Mouse (Mus musculus) heart, postnatal 25 days (tissue): ENCODE results near the gene Det1. TPM values are rescaled to one million over a fixed set of nuclear protein-coding genes. Genes with fewer than 3 reads are reported as not detected.

Experiments
- DNase-seq: peaks from one replicate; pipeline ENCODE4 v3.0.0; 2022; ENCODE audit warnings: low spot score
- intact Hi-C: fragments of 180-260 bp; cut with DNase I; formaldehyde crosslinking; loops from one replicate; pipeline ENCODE4 v1.15.1; 2025
- microRNA-seq: library from miRNA; unstranded; fragments of <30 nt; microRNA quantifications from one replicate; pipeline ENCODE4 v1.2.0, GENCODE M21; 2022
- total RNA-seq, 2 experiments: library from RNA; stranded (reverse); gene quantifications; 2 replicates each; pipeline ENCODE4 v1.2.3; 2021

Det1 gene
- total RNA-seq, 2 experiments from 2014 or later, result 12.1 to 13.9 TPM

- no peak for DNase-seq
- intact Hi-C loops, result loop anchor here (1.0 to 10.0 kb wide), 2 partner anchors 99 to 293 kb away; no protein-coding TSS in a partner anchor
Observed at GRCm38 (mm10) chr7:78791359-78792222, 55.5 kb downstream of the Det1 start.

GRCm38 (mm10) chr7:78787793-78788380, 59.2 kb downstream of the Det1 start:
- DNase-seq, result no peak
- intact Hi-C loops, result no loop called here

- DNase-seq, result no peak
- intact Hi-C loops, result no loop called here
Observed at GRCm38 (mm10) chr7:78785906-78786305, 61.2 kb downstream of the Det1 start.

- DNase-seq, result peak; percentile 68
- intact Hi-C loops, result no loop called here
Observed at GRCm38 (mm10) chr7:78782639-78783581, 64.2 kb downstream of the Det1 start, which contains the start of the genes Mrps11 and Mrpl46. TSS of gene Mrps11 (plus strand) at chr7:78783119. TSS of gene Mrpl46 (minus strand) at chr7:78783531.

- no peak for DNase-seq
- intact Hi-C loops, result no loop called here
Observed at GRCm38 (mm10) chr7:78778741-78779140, 68.3 kb downstream of the Det1 start.

Small RNAs within 50 kb of the gene (microRNA-seq; reads per million reads assigned to microRNA genes)
- 5.3 reads per million, percentile 14 among the genes with 10 or more reads in this experiment for gene Mir7-2

Other genes starting within 250 kb of the Det1 start
- 1 to 10 TPM; 1.6 to 1.9 TPM for gene Ntrk3, start 109.3 kb downstream of the Det1 start, total RNA-seq
- 10 to 100 TPM; 47.3 to 48.0 TPM for gene Mrps11, start 64.1 kb downstream of the Det1 start, total RNA-seq
- 10 to 100 TPM; 53.9 to 54.8 TPM for gene Mrpl46, start 63.7 kb downstream of the Det1 start, total RNA-seq
- 10 to 100 TPM; 33.3 to 35.5 TPM for gene Aen, start 48.6 kb upstream of the Det1 start, total RNA-seq
- 10 to 100 TPM; 11.8 to 16.4 TPM for gene Isg20, start 66.2 kb upstream of the Det1 start, total RNA-seq
- under 1 TPM; 0.20 to 0.29 TPM for gene Acan, start 206.2 kb upstream of the Det1 start, total RNA-seq